Mouse (Mus musculus) limb, embryonic 14.5 days (tissue): Measurements from ENCODE around the gene Dctn3. TPM values are rescaled to one million over a fixed set of nuclear protein-coding genes. Genes with fewer than 3 reads are reported as not detected.

Experiments used
- ATAC-seq: fragments of 200-750 bp; cut with Nextera tagmentation; 2 replicates; pipeline ENCODE4 v1.8.0; 2017; ENCODE audit warnings: low read depth, moderate number of reproducible peaks, moderate TSS enrichment; ENCODE audit not compliant: low FRiP score
- DNase-seq: peaks from one replicate; pipeline ENCODE4 v3.0.0-alpha.2; 2015; ENCODE audit warnings: low spot score
- H3K27ac ChIP-seq: fragments of 300-500 bp; sonication (generic); replicated peaks from 2 replicates; pipeline ENCODE4 v1.5.1; 2014; ENCODE audit warnings: low read depth, mild to moderate bottlenecking, low read length, moderate library complexity, mixed read lengths
- H3K27me3 ChIP-seq: fragments of 300-500 bp; sonication (generic); 2 replicates; pipeline ENCODE4 v1.6.1; 2014; ENCODE audit warnings: low read length, mixed read lengths; ENCODE audit not compliant: control insufficient read depth, insufficient read depth
- H3K36me3 ChIP-seq: fragments of 300-500 bp; sonication (generic); 2 replicates; pipeline ENCODE4 v1.6.1; 2014; ENCODE audit warnings: mild to moderate bottlenecking, low read length, moderate library complexity, mixed read lengths; ENCODE audit not compliant: control insufficient read depth, insufficient read depth
- H3K4me1 ChIP-seq: fragments of 300-500 bp; sonication (generic); 2 replicates; pipeline ENCODE4 v1.6.1; 2014; ENCODE audit warnings: antibody characterized with exemption, low read length, mixed read lengths; ENCODE audit not compliant: control insufficient read depth, insufficient read depth
- H3K4me2 ChIP-seq: fragments of 300-500 bp; sonication (generic); replicated peaks from 2 replicates; pipeline ENCODE4 v1.6.1; 2014; ENCODE audit warnings: low read depth, mild to moderate bottlenecking, low read length, moderate library complexity; ENCODE audit not compliant: severe bottlenecking
- H3K4me3 ChIP-seq: fragments of 300-500 bp; sonication (generic); replicated peaks from 2 replicates; pipeline ENCODE4 v1.5.1; 2014; ENCODE audit warnings: low read length
- H3K9ac ChIP-seq: fragments of 300-500 bp; sonication (generic); 2 replicates; pipeline ENCODE4 v1.6.1; 2014; ENCODE audit warnings: mild to moderate bottlenecking, low read depth, low read length, moderate library complexity; ENCODE audit not compliant: severe bottlenecking
- H3K9me3 ChIP-seq: fragments of 300-500 bp; sonication (generic); 2 replicates; pipeline ENCODE4 v1.6.1; 2016; ENCODE audit warnings: low read length; ENCODE audit not compliant: control insufficient read depth
- POLR2A ChIP-seq: fragments of 200-500 bp; IDR thresholded peaks from 2 replicates; pipeline ENCODE4 v1.8.0; 2012; ENCODE audit warnings: inconsistent platforms, mild to moderate bottlenecking, moderate library complexity, borderline replicate concordance; ENCODE audit not compliant: insufficient read depth, insufficient read length; ENCODE audit errors: extremely low read depth
- WGBS: fragments of 180-500 bp; shearing (Covaris S2); extraction: QIAGEN DNeasy Blood & Tissue Kit; methylation state at CpG from one replicate; pipeline ENCODE4 v1.1.7; 2014; 5-methylcytosine and 5-hydroxymethylcytosine counted together
- polyA plus RNA-seq, 2 experiments: library from polyadenylated mRNA; depleted of rRNA in 1 of 2; stranded (reverse) in 1 of 2; unstranded in 1 of 2; fragments of >200 nt; fragmentation: Nextera tagmentation in 1 of 2; extraction: Ambion mirVana in 1 of 2; gene quantifications; 2 replicates each; pipeline versions ENCODE4 v1.2.1 to v1.2.3; 2012 to 2014

The Dctn3 gene
- polyA plus RNA-seq, 2 experiments, result 70.1 to 99.1 TPM

DNA sequence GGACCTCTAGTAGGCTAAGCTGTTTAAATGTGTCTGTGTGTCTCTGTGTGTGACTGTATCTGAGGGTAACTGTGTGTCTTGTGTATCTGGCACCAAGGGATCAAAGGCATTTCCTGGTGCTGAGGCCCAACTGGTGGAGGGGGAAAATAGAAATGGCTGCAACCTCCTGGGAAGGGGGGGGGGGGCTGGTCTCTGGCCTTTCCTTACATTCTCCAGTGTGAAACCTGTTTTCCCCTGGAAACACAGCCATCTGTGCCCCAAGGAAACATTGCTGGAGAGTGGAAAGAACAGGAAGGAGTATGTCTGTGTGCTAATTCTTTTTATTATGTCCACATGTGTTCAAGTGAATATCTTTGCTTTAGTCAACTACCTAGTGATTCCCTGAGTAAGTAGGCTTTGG lies 38.7 kb upstream of the Dctn3 start:
- Histone ChIP-seq H3K9me3 (no peaks in the 10 kb centered on the region), H3K4me2 (peak overlapping the region; percentile 76), H3K36me3 (peaks cover 24% of the 10 kb centered on the region), H3K4me1 (peaks cover 21% of the 10 kb centered on the region), H3K27me3 (no peaks in the 10 kb centered on the region), H3K9ac (peak overlapping the region; percentile 68), H3K27ac (peak overlapping the region; percentile 93), H3K4me3 (peak overlapping the region; percentile 66)
- ATAC-seq, result peak; percentile 7; the same call in 1 of the 2 replicates
- peak; percentile 7 for DNase-seq
- no peak for TF ChIP-seq POLR2A

DNA sequence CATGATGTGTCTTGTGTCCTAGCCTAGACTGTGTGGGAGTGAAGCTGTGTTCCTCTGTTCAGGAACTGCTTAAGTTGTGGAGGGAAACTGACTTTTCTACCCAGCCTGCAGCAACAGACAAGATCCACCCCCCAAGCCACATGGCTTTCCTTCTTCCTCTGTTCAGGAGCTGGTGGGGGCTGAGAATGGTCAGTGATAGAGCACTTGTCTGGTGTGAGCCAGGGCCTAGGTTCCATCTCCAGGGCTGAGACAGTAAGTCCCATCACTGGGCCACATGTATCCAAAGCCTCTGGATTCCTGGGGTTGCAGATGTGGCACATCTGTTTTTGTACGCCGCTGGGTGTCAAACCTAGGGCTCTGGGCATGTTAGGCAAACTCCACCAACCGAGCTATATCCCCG lies 37.9 kb upstream of the Dctn3 start:
- 27% methylated on average over 4 of the region's 4 CpGs for WGBS
- DNase-seq, result peak; percentile 22
- ATAC-seq, result no peak

DNA sequence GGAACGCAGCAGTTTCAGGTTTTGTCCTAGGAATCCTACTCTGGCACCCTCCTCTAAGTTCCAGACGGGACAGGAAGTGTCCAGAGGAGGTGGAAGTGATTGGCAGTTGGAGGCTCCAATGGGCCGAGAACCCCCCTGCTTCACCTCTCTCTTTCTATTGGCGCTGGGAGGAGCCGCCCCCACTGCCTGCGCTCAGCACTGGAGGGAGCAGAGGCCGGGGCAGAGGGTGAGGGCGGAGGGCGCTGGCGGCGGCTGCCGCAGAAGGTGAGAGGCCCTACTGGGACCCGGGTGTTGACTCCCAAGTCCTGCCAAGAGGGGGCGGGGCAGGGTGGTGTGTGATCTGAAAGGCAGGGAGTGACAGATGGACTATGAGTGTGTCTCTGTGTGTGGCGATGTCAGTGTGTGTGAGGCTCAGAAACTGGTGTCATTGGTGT lies 37.3 kb upstream of the Dctn3 start:
- Histone ChIP-seq H3K4me2 (peak overlapping the region; percentile 76), H3K36me3 (peaks cover 16% of the 10 kb centered on the region; the same call in 1 of the 2 replicates), H3K9ac (peak overlapping the region; percentile 68), H3K4me3 (peak overlapping the region; percentile 66), H3K4me1 (peaks cover 26% of the 10 kb centered on the region), H3K27me3 (no peaks in the 10 kb centered on the region), H3K9me3 (no peaks in the 10 kb centered on the region), H3K27ac (peak overlapping the region; percentile 93)
- DNase-seq (peak; percentile 96), ATAC-seq (peak; percentile 85)
- 0 out of 2 replicates have a peak, but pooled peaks have one; percentile 87 for TF ChIP-seq POLR2A
- WGBS, result 0% methylated on average over 15 of the region's 15 CpGs

More for the DNA sequence above, 37.9 kb upstream of the Dctn3 start:
- no peak for TF ChIP-seq POLR2A
- no peaks in the 10 kb centered on the region for H3K9me3 ChIP-seq
- H3K27me3 ChIP-seq, result no peaks in the 10 kb centered on the region
- peaks cover 26% of the 10 kb centered on the region for H3K4me1 ChIP-seq
- peak overlapping the region; percentile 68 for H3K9ac ChIP-seq
- H3K4me3 ChIP-seq, result peak overlapping the region; percentile 66
- peak overlapping the region; percentile 93 for H3K27ac ChIP-seq
- peaks cover 20% of the 10 kb centered on the region; the same call in 1 of the 2 replicates for H3K36me3 ChIP-seq
- peak overlapping the region; percentile 76 for H3K4me2 ChIP-seq

DNA sequence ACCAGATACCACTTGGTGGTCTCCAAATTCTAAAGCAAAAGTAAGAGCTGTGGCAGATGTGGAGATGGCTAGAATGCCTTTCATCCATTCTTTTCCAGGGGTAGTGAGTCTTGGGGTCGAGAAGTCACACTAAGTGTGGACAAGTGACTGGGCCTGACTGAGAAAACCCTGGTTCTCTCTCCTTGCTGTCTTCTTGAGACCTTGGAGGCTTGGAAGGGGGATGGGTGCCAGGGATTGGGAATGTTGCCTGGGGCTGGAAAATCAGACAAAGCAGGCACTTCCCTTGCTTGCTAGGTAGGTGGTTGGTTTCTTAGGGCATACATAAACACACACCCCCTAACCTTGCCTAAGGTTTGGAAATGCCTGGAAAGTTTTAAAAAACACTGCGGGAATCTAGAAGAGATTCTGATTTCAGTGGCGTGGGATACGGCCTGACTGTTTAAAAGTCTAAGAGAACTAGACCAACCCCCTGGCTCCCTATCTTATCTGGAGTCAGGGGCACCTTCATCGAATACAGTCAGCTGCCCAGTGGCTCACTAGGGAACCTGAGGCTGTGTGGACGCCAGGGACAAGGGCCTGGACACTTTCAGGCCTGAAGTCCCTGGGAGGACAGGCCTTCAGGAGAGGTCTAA lies 36.8 kb upstream of the Dctn3 start:
- H3K9ac ChIP-seq, result peak overlapping the region; percentile 68
- 27% methylated on average over 6 of the region's 6 CpGs for WGBS
- no peak for ATAC-seq

DNA sequence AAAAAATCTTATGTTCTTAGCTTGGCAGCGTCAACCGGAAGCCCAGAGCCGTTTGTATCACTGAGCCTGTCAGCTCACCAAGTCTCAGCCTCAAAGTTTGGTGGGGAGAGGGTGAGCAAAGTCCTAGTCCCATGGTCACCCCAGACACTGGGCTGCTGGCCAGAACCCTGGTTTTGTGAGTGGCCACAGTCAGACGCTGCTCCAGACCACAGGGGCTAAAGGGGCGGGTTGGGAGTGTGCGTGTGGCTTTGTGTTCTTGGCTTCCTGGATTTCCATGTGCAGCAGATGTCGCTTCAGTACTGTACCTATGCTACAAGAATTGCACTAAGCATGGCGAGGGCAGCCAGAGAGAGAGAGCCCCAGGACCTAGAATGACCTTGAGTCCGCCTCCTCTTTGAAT lies 36.2 kb upstream of the Dctn3 start:
- no peak for TF ChIP-seq POLR2A
- Histone ChIP-seq H3K9me3 (no peaks in the 10 kb centered on the region), H3K36me3 (peaks cover 16% of the 10 kb centered on the region; the same call in 1 of the 2 replicates), H3K4me2 (no peak overlapping the region), H3K27ac (no peak overlapping the region), H3K4me3 (no peak overlapping the region), H3K4me1 (peaks cover 30% of the 10 kb centered on the region), H3K27me3 (no peaks in the 10 kb centered on the region), H3K9ac (no peak overlapping the region)
- DNase-seq, result no peak
- WGBS, result 84% methylated on average over 9 of the region's 9 CpGs
- ATAC-seq, result no peak

More for the DNA sequence above, 36.8 kb upstream of the Dctn3 start:
- no peaks in the 10 kb centered on the region for H3K27me3 ChIP-seq
- DNase-seq, result no peak
- H3K27ac ChIP-seq, result peak overlapping the region; percentile 93
- H3K36me3 ChIP-seq, result peaks cover 16% of the 10 kb centered on the region; the same call in 1 of the 2 replicates
- peak overlapping the region; percentile 76 for H3K4me2 ChIP-seq
- TF ChIP-seq POLR2A, result no peak
- H3K4me3 ChIP-seq, result peak overlapping the region; percentile 66
- peaks cover 28% of the 10 kb centered on the region for H3K4me1 ChIP-seq
- H3K9me3 ChIP-seq, result no peaks in the 10 kb centered on the region
